11 mouse cellular contexts compared by ENCODE assay signal in the genomic region with DNA sequence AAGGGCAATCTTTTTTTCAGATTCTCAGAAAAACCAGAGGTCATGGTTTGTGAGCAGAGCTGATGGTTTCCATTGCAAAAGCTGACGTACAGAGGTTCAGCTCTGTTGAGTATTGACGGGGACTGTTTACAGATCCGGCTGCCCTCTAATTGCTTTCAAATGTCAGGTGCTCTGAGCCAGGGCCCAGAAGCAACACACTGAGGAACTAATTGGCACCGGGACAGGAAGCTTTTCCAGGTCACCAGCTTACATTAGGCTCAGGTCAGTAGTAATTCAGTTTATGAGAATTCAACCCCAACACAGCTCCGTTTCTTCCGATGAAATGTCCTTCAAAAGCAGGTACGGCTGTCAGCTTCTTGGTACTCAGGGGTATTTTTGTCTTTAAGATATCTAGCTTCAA.
DNase-seq lines count a peak whose midpoint lies in the region; ATAC-seq lines count a peak whose summit lies in the region.
"Had no signal": no experiment of that assay in that cellular context is flagged by ENCODE, and none has a peak within 500 bp of the region (broad histone marks: within the 10 kb centered on the region; RNA-seq: fewer than 3 reads in every experiment).

No protein-coding gene starts in this region.

- H3K4me1 ChIP-seq in midbrain, embryonic 12.5 days = no peaks in the 10 kb centered on the region
- peaks cover 2% of the 10 kb centered on the region; the same call in 1 of the 2 replicates for H3K4me1 ChIP-seq in midbrain, embryonic 16.5 days (ENCODE audit: control insufficient read depth, insufficient read depth, low read length)
- H3K4me1 ChIP-seq: limb, embryonic 12.5 days had no signal

- 0 out of 2 replicates have a peak, but pooled peaks have one; percentile 44 for ATAC-seq in midbrain, embryonic 12.5 days (ENCODE audit: low FRiP score, low read depth)
- no peak for ATAC-seq in midbrain, embryonic 16.5 days
- ATAC-seq: lung, postnatal 0 days had no signal

- H3K27me3 ChIP-seq in midbrain, embryonic 12.5 days = no peaks in the 10 kb centered on the region
- H3K27me3 ChIP-seq in midbrain, embryonic 16.5 days (ENCODE audit: control insufficient read depth, insufficient read depth, low read depth, low read length) = no peaks in the 10 kb centered on the region
- H3K27me3 ChIP-seq: limb, embryonic 12.5 days had no signal

- no peaks in the 10 kb centered on the region for H3K36me3 ChIP-seq in midbrain, embryonic 12.5 days
- H3K36me3 ChIP-seq in midbrain, embryonic 16.5 days (ENCODE audit: control insufficient read depth, insufficient read depth, low read length) = no peaks in the 10 kb centered on the region
- H3K36me3 ChIP-seq: limb, embryonic 12.5 days had no signal

- H3K4me2 ChIP-seq in midbrain, embryonic 12.5 days (replicated peaks) = no peak overlapping the region
- no peak overlapping the region for H3K4me2 ChIP-seq in midbrain, embryonic 16.5 days (ENCODE audit: low read length)
- H3K4me2 ChIP-seq: limb, embryonic 12.5 days had no signal

- H3K9me3 ChIP-seq in midbrain, embryonic 12.5 days = no peaks in the 10 kb centered on the region
- H3K9me3 ChIP-seq in midbrain, embryonic 16.5 days (replicated peaks; ENCODE audit: control insufficient read depth, low read length, poor library complexity, severe bottlenecking) = no peaks in the 10 kb centered on the region
- H3K9me3 ChIP-seq: limb, embryonic 12.5 days had no signal

- no peak overlapping the region for H3K9ac ChIP-seq in midbrain, embryonic 12.5 days (replicated peaks)
- H3K9ac ChIP-seq in midbrain, embryonic 16.5 days (ENCODE audit: low read depth, low read length) = no peak overlapping the region
- H3K9ac ChIP-seq: limb, embryonic 12.5 days had no signal

- H3K4me3 ChIP-seq in midbrain, embryonic 12.5 days = no peak overlapping the region
- no peak overlapping the region for H3K4me3 ChIP-seq in midbrain, embryonic 16.5 days (ENCODE audit: low read depth, low read length)
- H3K4me3 ChIP-seq: limb, embryonic 12.5 days had no signal

- H3K27ac ChIP-seq in midbrain, embryonic 12.5 days (replicated peaks) = no peak overlapping the region
- no peak overlapping the region for H3K27ac ChIP-seq in midbrain, embryonic 16.5 days (ENCODE audit: low read length)
- H3K27ac ChIP-seq: limb, embryonic 12.5 days had no signal

- peak; percentile 49 to 50 for DNase-seq in cerebellum, postnatal 14 days
- DNase-seq in kidney, adult 11 months = peak; percentile 12
- DNase-seq in retina, postnatal 1 day = peak; percentile 74
- DNase-seq in gastrocnemius, postnatal 4 days (ENCODE audit: low spot score in 2 of 2) = no peak
- DNase-seq in lung, postnatal 14 days = no peak
- DNase-seq: heart, postnatal 10 days; thymus, postnatal 25 days had no signal

- 64% methylated on average over 7 of the region's 7 CpGs for WGBS in midbrain, embryonic 12.5 days
- WGBS in midbrain, embryonic 16.5 days = 57% methylated on average over 7 of the region's 7 CpGs

Comparison
In these comparisons a context has a peak if more than half of its experiments do, and no peak if none do; other contexts are left out.
1. DNase-seq: peak in cerebellum, postnatal 14 days (2 of 2), kidney, adult 11 months (single experiment) and retina, postnatal 1 day (single experiment); none in gastrocnemius, postnatal 4 days (0 of 2) and lung, postnatal 14 days (single experiment).